Mouse (Mus musculus) liver, embryonic 13.5 days (tissue): ENCODE measurements at regions not wholly inside any gene's neighbourhood (a gene's known extent, or its start where the extent isn't known, plus 50 kb on each side); places are given as distances from the start of the nearest gene placed in this dataset.

Experiments
- ATAC-seq: fragments of 200-750 bp; cut with Nextera tagmentation; 2 replicates; pipeline ENCODE4 v1.8.0; 2017; ENCODE audit warnings: low read depth, mild to moderate bottlenecking, moderate number of reproducible peaks, moderate library complexity
- DNase-seq: peaks from one replicate; pipeline ENCODE4 v3.0.0; 2022
- H3K27ac ChIP-seq: fragments of 300-500 bp; sonication (generic); 2 replicates; pipeline ENCODE4 v1.5.1; 2015; ENCODE audit warnings: moderate library complexity, mild to moderate bottlenecking, inconsistent platforms
- H3K27me3 ChIP-seq: fragments of 300-500 bp; sonication (generic); 2 replicates; pipeline ENCODE4 v1.6.1; 2015; ENCODE audit warnings: mild to moderate bottlenecking, inconsistent platforms
- H3K36me3 ChIP-seq: fragments of 300-500 bp; sonication (generic); 2 replicates; pipeline ENCODE4 v1.6.1; 2015; ENCODE audit warnings: mild to moderate bottlenecking, inconsistent platforms
- H3K4me1 ChIP-seq: fragments of 300-500 bp; sonication (generic); replicated peaks from 2 replicates; pipeline ENCODE4 v1.6.1; 2015; ENCODE audit warnings: inconsistent platforms
- H3K4me2 ChIP-seq: fragments of 300-500 bp; sonication (generic); 2 replicates; pipeline ENCODE4 v1.6.1; 2015; ENCODE audit warnings: inconsistent platforms, mild to moderate bottlenecking, moderate library complexity
- H3K4me3 ChIP-seq: fragments of 300-500 bp; sonication (generic); replicated peaks from 2 replicates; pipeline ENCODE4 v1.5.1; 2015; ENCODE audit warnings: mild to moderate bottlenecking, inconsistent platforms
- H3K9ac ChIP-seq: fragments of 300-500 bp; sonication (generic); 2 replicates; pipeline ENCODE4 v1.6.1; 2015; ENCODE audit warnings: mild to moderate bottlenecking, inconsistent platforms
- H3K9me3 ChIP-seq: fragments of 300-500 bp; sonication (generic); replicated peaks from 2 replicates; pipeline ENCODE4 v1.6.1; 2016; ENCODE audit warnings: inconsistent platforms
- WGBS: fragments of 180-500 bp; shearing (Covaris S2); methylation state at CpG from one replicate; pipeline ENCODE4 v1.1.7; 2015; ENCODE audit not compliant: insufficient replicate concordance; 5-methylcytosine and 5-hydroxymethylcytosine counted together

DNA sequence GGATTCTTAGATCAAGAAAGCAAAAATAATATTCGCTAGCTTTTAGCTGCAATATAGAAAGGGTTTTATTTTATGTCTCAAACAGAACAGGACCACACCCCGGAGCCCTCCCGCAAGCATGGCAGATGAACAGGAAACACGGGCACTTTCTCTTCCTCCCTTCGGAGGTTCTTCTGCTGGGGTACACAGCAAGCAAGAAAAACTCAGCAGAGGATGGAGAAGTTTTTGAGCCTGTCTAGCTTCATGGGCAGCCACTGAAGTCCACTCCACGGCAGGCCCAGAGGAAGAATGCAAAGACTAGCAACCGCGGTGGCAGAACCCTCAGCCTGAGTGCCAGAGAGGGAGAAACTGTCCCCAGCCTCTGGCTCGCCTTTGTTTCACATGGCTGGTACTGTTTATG is 174.7 kb upstream of the Ap5m1 start:
- 59% methylated on average over 9 of the region's 9 CpGs for WGBS
- ATAC-seq (no peak), DNase-seq (no peak)
- Histone ChIP-seq H3K4me1 (no peaks in the 10 kb centered on the region), H3K9me3 (no peaks in the 10 kb centered on the region), H3K4me2 (no peak overlapping the region), H3K4me3 (no peak overlapping the region), H3K27me3 (peaks cover 5% of the 10 kb centered on the region; the same call in 1 of the 2 replicates), H3K9ac (no peak overlapping the region), H3K27ac (no peak overlapping the region), H3K36me3 (no peaks in the 10 kb centered on the region)

DNA sequence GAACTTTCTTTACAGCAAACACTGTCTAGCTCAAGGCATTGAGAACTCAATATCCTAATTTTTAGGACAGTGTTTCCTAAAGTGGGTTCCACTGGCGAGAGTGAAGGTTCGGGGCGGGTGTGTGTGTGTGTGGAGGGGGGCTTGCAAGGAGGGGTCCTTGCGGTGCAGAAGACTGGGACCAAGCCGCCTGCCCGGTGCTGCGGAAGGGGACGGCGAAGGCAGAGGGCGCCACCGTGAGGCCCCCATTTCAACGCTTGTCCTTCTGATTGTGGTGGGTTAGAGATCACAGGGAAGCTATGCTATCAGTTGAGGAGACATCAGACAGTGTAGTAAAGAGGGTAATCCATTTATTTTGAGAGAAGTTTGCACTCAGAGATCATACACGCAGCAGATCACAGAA is 176.9 kb upstream of the Ap5m1 start:
- H3K27me3 ChIP-seq = peaks cover 5% of the 10 kb centered on the region; the same call in 1 of the 2 replicates
- no peaks in the 10 kb centered on the region for H3K9me3 ChIP-seq
- no peak overlapping the region for H3K9ac ChIP-seq
- no peak overlapping the region for H3K27ac ChIP-seq
- H3K4me2 ChIP-seq = no peak overlapping the region
- no peak for ATAC-seq
- H3K4me3 ChIP-seq = no peak overlapping the region
- no peak for DNase-seq
- H3K36me3 ChIP-seq = no peaks in the 10 kb centered on the region
- no peaks in the 10 kb centered on the region for H3K4me1 ChIP-seq
- WGBS = 11% methylated on average over 13 of the region's 13 CpGs

- Histone ChIP-seq H3K4me3 (no peak overlapping the region), H3K9ac (no peak overlapping the region), H3K9me3 (no peaks in the 10 kb centered on the region), H3K4me2 (no peak overlapping the region), H3K36me3 (no peaks in the 10 kb centered on the region), H3K27ac (no peak overlapping the region), H3K4me1 (no peaks in the 10 kb centered on the region), H3K27me3 (no peaks in the 10 kb centered on the region)
- DNase-seq (no peak), ATAC-seq (no peak)
- 54% methylated on average over 6 of the region's 6 CpGs for WGBS
These were observed 185.9 kb upstream of the Ap5m1 start for GRCm38 (mm10) chr14:48880041-48880440.

DNA sequence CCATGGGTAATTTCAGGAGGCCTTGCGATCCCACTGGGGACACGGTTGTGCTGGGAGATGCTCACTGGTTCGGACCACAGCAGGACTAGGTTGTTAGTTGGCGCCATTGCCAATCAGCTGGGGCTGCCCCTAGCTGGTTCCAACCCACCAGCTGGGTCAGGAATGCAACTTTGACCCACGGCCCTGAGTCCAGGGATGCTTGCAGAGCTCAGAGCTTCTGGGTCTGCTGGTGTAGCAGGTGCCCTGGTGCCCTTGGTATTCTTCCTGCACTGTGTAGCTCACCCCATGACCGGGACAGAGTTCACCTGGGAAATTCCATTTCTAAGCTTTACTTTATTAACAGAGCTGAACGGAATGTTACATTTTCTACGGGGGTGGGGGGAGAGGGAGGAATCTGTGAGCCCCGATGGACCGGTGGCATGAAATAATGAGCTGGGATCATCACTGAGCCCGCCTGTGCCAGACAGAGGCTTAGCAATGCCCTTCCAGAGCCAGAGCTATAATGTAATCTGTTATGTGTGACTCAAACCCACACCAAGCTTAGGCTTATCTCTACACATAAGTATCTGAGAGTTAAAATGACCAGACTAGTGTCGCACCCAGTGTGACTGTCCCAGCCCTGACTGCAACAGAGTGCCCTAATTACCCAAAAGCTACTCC is 187.8 kb upstream of the Ap5m1 start:
- Histone ChIP-seq H3K27ac (no peak overlapping the region), H3K9me3 (no peaks in the 10 kb centered on the region), H3K4me1 (no peaks in the 10 kb centered on the region), H3K9ac (no peak overlapping the region), H3K4me2 (no peak overlapping the region), H3K4me3 (no peak overlapping the region), H3K36me3 (no peaks in the 10 kb centered on the region), H3K27me3 (no peaks in the 10 kb centered on the region)
- 67% methylated on average over 12 of the region's 12 CpGs for WGBS
- ATAC-seq (no peak), DNase-seq (no peak)

DNA sequence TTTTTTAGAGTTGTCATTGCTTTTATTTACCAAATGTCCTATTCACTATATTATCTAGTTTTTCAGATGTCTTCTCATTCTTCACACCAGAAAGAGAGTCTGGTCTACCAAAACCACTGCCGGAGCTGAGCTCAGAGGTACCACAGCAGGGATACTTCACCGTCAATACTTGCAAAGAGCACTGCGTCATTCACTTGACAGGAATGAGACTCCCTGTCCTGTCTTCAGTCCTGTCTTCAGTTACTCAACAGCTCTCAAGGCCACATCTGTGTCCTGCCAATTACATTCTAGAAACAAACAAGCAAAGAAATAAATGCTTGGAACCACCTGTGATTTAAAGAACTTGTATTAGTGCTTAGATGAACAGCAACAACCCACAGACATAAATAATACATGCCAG is 194.6 kb upstream of the Ap5m1 start:
- Histone ChIP-seq H3K27ac (no peak overlapping the region), H3K36me3 (no peaks in the 10 kb centered on the region), H3K27me3 (no peaks in the 10 kb centered on the region), H3K4me2 (no peak overlapping the region), H3K9me3 (no peaks in the 10 kb centered on the region), H3K4me3 (no peak overlapping the region), H3K9ac (no peak overlapping the region), H3K4me1 (no peaks in the 10 kb centered on the region)
- DNase-seq (no peak), ATAC-seq (no peak)
- WGBS = 78% methylated on average over 3 of the region's 3 CpGs

DNA sequence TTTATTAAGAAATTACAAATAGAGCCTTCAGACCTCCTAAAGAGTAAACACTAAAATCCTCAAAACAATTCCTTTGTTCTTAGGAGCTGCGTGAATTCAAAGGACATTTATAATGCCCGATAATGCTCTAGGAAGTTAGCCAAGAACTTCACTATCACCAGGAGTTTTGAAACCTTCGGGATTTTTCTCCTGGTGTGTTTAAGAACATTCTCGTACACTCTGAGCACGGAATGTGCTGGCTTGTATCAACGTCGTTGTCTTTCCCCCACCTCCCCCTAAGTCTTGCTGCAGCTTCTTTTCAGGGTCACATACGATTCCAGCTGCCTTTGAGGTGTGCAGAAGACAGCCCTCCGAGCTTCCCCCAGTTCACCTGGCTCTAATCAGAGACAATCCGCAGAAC is 195.9 kb upstream of the Ap5m1 start:
- Histone ChIP-seq H3K27ac (no peak overlapping the region), H3K9ac (no peak overlapping the region), H3K36me3 (no peaks in the 10 kb centered on the region), H3K27me3 (no peaks in the 10 kb centered on the region), H3K4me1 (no peaks in the 10 kb centered on the region), H3K4me2 (no peak overlapping the region), H3K4me3 (no peak overlapping the region), H3K9me3 (no peaks in the 10 kb centered on the region)
- 57% methylated on average over 10 of the region's 10 CpGs for WGBS
- ATAC-seq (no peak), DNase-seq (no peak)

GRCm38 (mm10) chr14:48855453-48855852 is 181.8 kb upstream of the Otx2 start:
- H3K27me3 ChIP-seq = peaks cover 18% of the 10 kb centered on the region
- H3K9ac ChIP-seq = no peak overlapping the region
- DNase-seq (no peak), ATAC-seq (no peak)
- H3K9me3 ChIP-seq = no peaks in the 10 kb centered on the region
- WGBS = 67% methylated on average over 5 of the region's 5 CpGs
- H3K4me1 ChIP-seq = peaks cover 8% of the 10 kb centered on the region; the same call in 1 of the 2 replicates
- no peak overlapping the region for H3K4me2 ChIP-seq
- no peak overlapping the region for H3K4me3 ChIP-seq
- no peak overlapping the region for H3K27ac ChIP-seq
- no peaks in the 10 kb centered on the region for H3K36me3 ChIP-seq

GRCm38 (mm10) chr14:48854188-48854924 is 180.7 kb upstream of the Otx2 start:
- DNase-seq (peak; percentile 19), ATAC-seq (no peak)
- no peak overlapping the region for H3K4me2 ChIP-seq
- H3K9ac ChIP-seq = no peak overlapping the region
- no peak overlapping the region for H3K4me3 ChIP-seq
- WGBS = 14% methylated on average over 9 of the region's 9 CpGs
- no peaks in the 10 kb centered on the region for H3K36me3 ChIP-seq
- H3K27ac ChIP-seq = no peak overlapping the region
- no peaks in the 10 kb centered on the region for H3K9me3 ChIP-seq
- H3K4me1 ChIP-seq = peaks cover 8% of the 10 kb centered on the region; the same call in 1 of the 2 replicates
- H3K27me3 ChIP-seq = peaks cover 18% of the 10 kb centered on the region

DNA sequence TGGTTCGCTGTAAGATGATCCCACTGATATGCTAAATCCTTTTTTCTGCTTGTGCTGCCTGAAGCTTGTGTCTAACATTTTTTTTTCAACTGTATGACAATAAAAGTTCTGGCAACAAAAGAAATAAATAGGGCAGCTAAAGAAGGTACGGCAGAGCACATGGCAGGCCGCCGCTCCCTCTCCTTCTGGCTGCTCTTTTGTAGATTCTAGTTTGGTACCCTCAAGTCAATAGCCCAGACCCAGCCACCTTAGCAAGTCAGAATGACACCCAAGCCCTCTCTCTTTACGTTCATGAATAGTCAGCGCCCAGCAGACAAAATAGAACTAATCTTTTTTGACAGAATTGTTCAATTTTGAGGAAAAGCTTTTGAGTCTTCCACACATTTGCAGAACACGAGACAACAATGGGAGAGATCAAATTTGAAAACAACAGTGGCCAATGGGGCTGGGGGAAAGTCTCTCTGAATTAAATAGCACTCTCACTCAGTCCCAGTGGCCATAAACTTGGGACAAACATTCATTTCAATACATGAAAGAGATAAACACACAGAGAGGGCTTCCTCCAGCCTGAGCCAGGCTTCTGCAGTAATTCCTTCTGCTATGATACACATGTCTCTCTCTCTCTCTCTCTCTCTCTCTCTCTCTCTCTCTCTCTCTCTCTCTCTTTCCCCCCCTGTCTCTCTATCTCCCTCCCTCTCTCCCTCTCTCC is 180.0 kb upstream of the Otx2 start:
- no peak overlapping the region for H3K9ac ChIP-seq
- no peak for ATAC-seq
- no peaks in the 10 kb centered on the region for H3K9me3 ChIP-seq
- peaks cover 18% of the 10 kb centered on the region for H3K27me3 ChIP-seq
- H3K36me3 ChIP-seq = no peaks in the 10 kb centered on the region
- no peak overlapping the region for H3K4me2 ChIP-seq
- H3K4me1 ChIP-seq = peaks cover 8% of the 10 kb centered on the region; the same call in 1 of the 2 replicates
- DNase-seq = no peak
- 43% methylated on average over 7 of the region's 7 CpGs for WGBS
- H3K27ac ChIP-seq = no peak overlapping the region
- H3K4me3 ChIP-seq = no peak overlapping the region

DNA sequence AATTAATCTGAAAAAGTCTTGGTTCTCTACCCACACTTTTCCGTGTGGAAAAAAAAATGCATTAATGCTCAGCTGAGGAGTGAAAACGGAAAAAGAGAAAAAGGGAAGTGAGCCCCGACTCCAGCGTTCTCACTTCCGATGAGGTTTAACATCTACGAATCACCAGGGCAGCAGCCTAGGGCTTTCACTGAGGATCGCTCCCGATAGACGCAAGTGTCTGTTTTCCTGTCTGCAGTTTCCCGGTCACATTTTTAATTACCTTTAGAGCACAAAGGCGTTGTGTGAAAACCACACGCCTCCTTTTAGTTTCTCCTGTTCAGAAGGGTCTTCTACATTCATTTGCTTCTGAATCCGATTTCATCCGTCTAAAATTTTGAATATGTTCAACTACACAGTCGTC is 179.2 kb upstream of the Otx2 start:
- Histone ChIP-seq H3K9ac (no peak overlapping the region), H3K27ac (no peak overlapping the region), H3K27me3 (peaks cover 18% of the 10 kb centered on the region), H3K9me3 (no peaks in the 10 kb centered on the region), H3K36me3 (no peaks in the 10 kb centered on the region), H3K4me2 (peak overlapping the region; percentile 35; the same call in 1 of the 2 replicates), H3K4me3 (no peak overlapping the region), H3K4me1 (peaks cover 8% of the 10 kb centered on the region; the same call in 1 of the 2 replicates)
- 4% methylated on average over 15 of the region's 15 CpGs for WGBS
- ATAC-seq (no peak), DNase-seq (no peak)

- DNase-seq = no peak
- WGBS = 43% methylated on average over 4 of the region's 4 CpGs
- Histone ChIP-seq H3K4me3 (no peak overlapping the region), H3K9me3 (no peaks in the 10 kb centered on the region), H3K36me3 (no peaks in the 10 kb centered on the region), H3K4me1 (peaks cover 8% of the 10 kb centered on the region; the same call in 1 of the 2 replicates), H3K4me2 (no peak overlapping the region), H3K27ac (no peak overlapping the region), H3K9ac (no peak overlapping the region), H3K27me3 (peaks cover 18% of the 10 kb centered on the region)
- no peak for ATAC-seq
These were observed 178.4 kb upstream of the Otx2 start for GRCm38 (mm10) chr14:48852061-48852460.
